Mouse (Mus musculus): ENCODE data around the gene Rpl7a.

Gene Rpl7a

GRCm38 (mm10) chr2:26956811-26957487 lies 46.4 kb downstream of the Rpl7a start:
- no peak for DNase-seq (ENCODE audit: low spot score in 2 of 2)

- no peak for DNase-seq (ENCODE audit: low spot score in 2 of 2)
Measured at GRCm38 (mm10) chr2:26957488-26957859, 46.9 kb downstream of the Rpl7a start.

- no peak for DNase-seq (ENCODE audit: low spot score in 2 of 2)
Measured at GRCm38 (mm10) chr2:26960756-26961155, 50.2 kb downstream of the Rpl7a start.

Measured in right cerebral cortex, postnatal 36 days (tissue).